Mouse (Mus musculus): ENCODE results near the gene Hspb3. TPM values are rescaled to one million over a fixed set of nuclear protein-coding genes. Genes with fewer than 3 reads are reported as not detected.

Hspb3 gene
- polyA plus RNA-seq, 1 experiment from 2014 or later: 0.59 TPM

- H3K4me3 ChIP-seq (ENCODE audit: low read depth, low read length): no peak overlapping the region
- no peaks in the 10 kb centered on the region for H3K36me3 ChIP-seq (ENCODE audit: control insufficient read depth, insufficient read depth, low read length)
- H3K27ac ChIP-seq (ENCODE audit: low read depth, low read length): no peak overlapping the region
- ATAC-seq (replicated peaks; ENCODE audit: low FRiP score): peak; percentile 81
- 34% methylated on average over 7 of the region's 7 CpGs for WGBS
- H3K27me3 ChIP-seq (replicated peaks; ENCODE audit: control insufficient read depth, insufficient read depth, low read length): no peaks in the 10 kb centered on the region
- H3K4me2 ChIP-seq: no peak overlapping the region
- DNase-seq (ENCODE audit: low spot score): no peak
- H3K4me1 ChIP-seq (replicated peaks; ENCODE audit: control insufficient read depth, insufficient read depth, low read length): peaks cover 7% of the 10 kb centered on the region
- H3K9ac ChIP-seq (ENCODE audit: low read depth, low read length): no peak overlapping the region
- H3K9me3 ChIP-seq (ENCODE audit: control insufficient read depth, low read length): no peaks in the 10 kb centered on the region
Measured at GRCm38 (mm10) chr13:113689883-113690282, 26.4 kb upstream of the Hspb3 start.

- Histone ChIP-seq H3K27ac (ENCODE audit: low read depth, low read length) (no peak overlapping the region), H3K4me1 (replicated peaks; ENCODE audit: control insufficient read depth, insufficient read depth, low read length) (peaks cover 6% of the 10 kb centered on the region), H3K9ac (ENCODE audit: low read depth, low read length) (no peak overlapping the region), H3K9me3 (ENCODE audit: control insufficient read depth, low read length) (no peaks in the 10 kb centered on the region), H3K27me3 (replicated peaks; ENCODE audit: control insufficient read depth, insufficient read depth, low read length) (no peaks in the 10 kb centered on the region), H3K4me2 (no peak overlapping the region), H3K36me3 (ENCODE audit: control insufficient read depth, insufficient read depth, low read length) (no peaks in the 10 kb centered on the region), H3K4me3 (ENCODE audit: low read depth, low read length) (no peak overlapping the region)
- no peak for DNase-seq (ENCODE audit: low spot score)
- WGBS: 79% methylated on average over 8 of the region's 8 CpGs
- no peak for ATAC-seq (replicated peaks; ENCODE audit: low FRiP score)
Measured at GRCm38 (mm10) chr13:113686691-113687121, 23.2 kb upstream of the Hspb3 start.

DNA sequence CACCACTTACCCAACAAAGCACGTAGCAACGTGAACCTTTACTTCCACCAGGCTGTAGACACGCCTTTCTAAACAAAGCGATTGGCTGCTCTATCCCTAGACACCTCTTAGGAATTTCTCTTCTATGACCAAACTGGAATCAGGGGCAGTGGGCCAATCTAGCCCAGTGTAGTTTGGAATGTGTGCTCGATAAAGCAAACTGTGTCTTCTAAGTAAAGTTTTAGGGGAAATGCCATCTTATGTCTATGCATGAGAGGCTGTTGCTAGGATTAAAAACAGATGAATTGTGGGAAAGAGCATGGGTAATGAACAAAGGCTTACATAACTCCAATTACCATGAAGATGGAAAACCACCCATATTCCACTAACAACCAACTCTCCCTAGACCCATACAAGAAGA lies 19.3 kb upstream of the Hspb3 start:
- no peak overlapping the region for H3K9ac ChIP-seq (ENCODE audit: low read depth, low read length)
- no peak overlapping the region for H3K4me2 ChIP-seq
- no peak for ATAC-seq (replicated peaks; ENCODE audit: low FRiP score)
- H3K4me3 ChIP-seq (ENCODE audit: low read depth, low read length): no peak overlapping the region
- H3K4me1 ChIP-seq (replicated peaks; ENCODE audit: control insufficient read depth, insufficient read depth, low read length): no peaks in the 10 kb centered on the region
- H3K9me3 ChIP-seq (ENCODE audit: control insufficient read depth, low read length): no peaks in the 10 kb centered on the region; the same call in 1 of the 2 replicates
- H3K27ac ChIP-seq (ENCODE audit: low read depth, low read length): no peak overlapping the region
- DNase-seq (ENCODE audit: low spot score): no peak
- no peaks in the 10 kb centered on the region for H3K27me3 ChIP-seq (replicated peaks; ENCODE audit: control insufficient read depth, insufficient read depth, low read length)
- no peaks in the 10 kb centered on the region for H3K36me3 ChIP-seq (ENCODE audit: control insufficient read depth, insufficient read depth, low read length)
- WGBS: 84% methylated on average over 5 of the region's 5 CpGs

DNA sequence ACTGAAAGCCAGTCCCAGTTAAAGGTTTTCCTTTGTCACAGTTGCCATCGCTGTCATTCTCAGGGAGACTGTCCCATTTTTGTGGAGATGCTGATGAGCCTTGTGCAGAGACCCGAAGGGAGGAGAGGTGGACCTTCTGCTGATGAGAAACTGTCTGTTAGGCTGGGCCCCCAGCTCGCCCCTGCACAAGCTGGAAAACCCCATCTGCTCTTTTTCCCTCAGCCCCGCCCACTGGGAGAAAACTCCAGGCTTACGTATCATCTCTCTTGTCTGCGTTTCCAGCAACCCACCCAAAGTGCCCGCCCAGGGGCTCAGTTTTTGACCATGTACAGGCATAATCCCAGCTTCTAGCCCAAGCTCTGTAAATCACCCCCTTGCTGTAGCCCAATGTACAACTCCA lies 17.2 kb upstream of the Hspb3 start:
- no peaks in the 10 kb centered on the region for H3K4me1 ChIP-seq (replicated peaks; ENCODE audit: control insufficient read depth, insufficient read depth, low read length)
- H3K27ac ChIP-seq (ENCODE audit: low read depth, low read length): no peak overlapping the region
- DNase-seq (ENCODE audit: low spot score): no peak
- 92% methylated on average over 7 of the region's 7 CpGs for WGBS
- H3K9ac ChIP-seq (ENCODE audit: low read depth, low read length): no peak overlapping the region
- H3K36me3 ChIP-seq (ENCODE audit: control insufficient read depth, insufficient read depth, low read length): no peaks in the 10 kb centered on the region
- ATAC-seq (replicated peaks; ENCODE audit: low FRiP score): no peak
- H3K4me2 ChIP-seq: no peak overlapping the region
- no peaks in the 10 kb centered on the region; the same call in 1 of the 2 replicates for H3K9me3 ChIP-seq (ENCODE audit: control insufficient read depth, low read length)
- no peak overlapping the region for H3K4me3 ChIP-seq (ENCODE audit: low read depth, low read length)
- no peaks in the 10 kb centered on the region for H3K27me3 ChIP-seq (replicated peaks; ENCODE audit: control insufficient read depth, insufficient read depth, low read length)

DNA sequence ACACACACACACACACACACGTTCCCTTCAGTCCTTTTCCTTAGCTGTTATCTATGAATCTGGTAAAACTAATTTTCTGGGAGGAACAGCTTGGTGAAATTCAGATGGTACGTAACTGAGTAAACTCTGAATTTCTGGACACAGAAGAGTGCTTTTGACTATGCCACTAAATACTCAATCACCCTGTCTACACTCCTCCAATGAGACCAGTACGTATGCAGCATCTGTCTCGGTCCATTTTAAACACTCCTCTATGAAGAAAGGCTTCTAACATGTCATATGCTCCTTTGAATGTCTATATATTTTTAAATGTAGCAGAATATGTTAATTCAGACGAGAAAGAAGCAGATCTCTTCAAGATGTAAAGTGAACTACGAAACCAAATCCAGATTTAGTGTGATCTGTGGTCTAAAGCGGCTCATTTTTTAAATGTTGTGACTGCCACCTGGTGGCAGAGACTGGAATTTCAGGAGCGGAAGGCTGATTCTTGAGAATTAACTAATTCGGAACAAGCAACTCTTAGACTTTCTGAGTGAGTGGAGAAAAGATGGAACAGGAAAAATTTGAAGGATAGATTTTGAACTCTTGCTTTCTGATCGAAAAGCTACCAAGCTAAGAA lies 6.1 kb upstream of the Hspb3 start:
- no peaks in the 10 kb centered on the region for H3K4me1 ChIP-seq (replicated peaks; ENCODE audit: control insufficient read depth, insufficient read depth, low read length)
- DNase-seq (ENCODE audit: low spot score) (peak; percentile 56), ATAC-seq (replicated peaks; ENCODE audit: low FRiP score) (no peak)
- no peak overlapping the region for H3K9ac ChIP-seq (ENCODE audit: low read depth, low read length)
- no peak overlapping the region for H3K4me3 ChIP-seq (ENCODE audit: low read depth, low read length)
- no peaks in the 10 kb centered on the region for H3K36me3 ChIP-seq (ENCODE audit: control insufficient read depth, insufficient read depth, low read length)
- H3K27me3 ChIP-seq (replicated peaks; ENCODE audit: control insufficient read depth, insufficient read depth, low read length): no peaks in the 10 kb centered on the region
- H3K27ac ChIP-seq (ENCODE audit: low read depth, low read length): no peak overlapping the region
- no peaks in the 10 kb centered on the region for H3K9me3 ChIP-seq (ENCODE audit: control insufficient read depth, low read length)
- 41% methylated on average over 10 of the region's 10 CpGs for WGBS
- no peak overlapping the region for H3K4me2 ChIP-seq

DNA sequence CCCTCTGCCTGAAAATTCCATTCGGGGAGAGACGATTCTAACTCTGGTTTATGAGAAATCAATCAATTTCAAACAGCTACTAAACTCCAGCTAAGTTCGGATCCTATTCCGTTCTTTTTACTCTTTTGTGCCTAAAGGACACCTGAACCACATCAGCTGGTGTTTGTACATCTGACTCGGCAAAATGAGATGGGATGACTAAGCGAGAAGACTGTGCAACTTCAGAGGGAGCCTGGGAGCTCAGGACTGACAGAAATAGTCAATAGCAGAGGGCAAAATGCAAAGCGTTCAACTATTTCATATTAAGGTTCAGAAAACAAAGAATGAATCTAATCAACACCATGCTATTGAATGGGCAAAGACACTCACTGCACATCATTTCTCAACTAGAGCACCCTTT lies 407 bp upstream of the Hspb3 start:
- H3K9me3 ChIP-seq (ENCODE audit: control insufficient read depth, low read length): no peaks in the 10 kb centered on the region
- WGBS: 84% methylated on average over 7 of the region's 7 CpGs
- DNase-seq (ENCODE audit: low spot score): no peak
- H3K36me3 ChIP-seq (ENCODE audit: control insufficient read depth, insufficient read depth, low read length): no peaks in the 10 kb centered on the region
- H3K27me3 ChIP-seq (replicated peaks; ENCODE audit: control insufficient read depth, insufficient read depth, low read length): no peaks in the 10 kb centered on the region
- H3K4me1 ChIP-seq (replicated peaks; ENCODE audit: control insufficient read depth, insufficient read depth, low read length): no peaks in the 10 kb centered on the region
- ATAC-seq (replicated peaks; ENCODE audit: low FRiP score): no peak
- H3K4me3 ChIP-seq (ENCODE audit: low read depth, low read length): no peak overlapping the region
- H3K4me2 ChIP-seq: no peak overlapping the region
- H3K9ac ChIP-seq (ENCODE audit: low read depth, low read length): no peak overlapping the region
- no peak overlapping the region for H3K27ac ChIP-seq (ENCODE audit: low read depth, low read length)

GRCm38 (mm10) chr13:113661826-113662271 lies 1.6 kb downstream of the Hspb3 start:
- no peak overlapping the region for H3K4me3 ChIP-seq (ENCODE audit: low read depth, low read length)
- H3K9me3 ChIP-seq (ENCODE audit: control insufficient read depth, low read length): no peaks in the 10 kb centered on the region
- WGBS: 70% methylated on average over 7 of the region's 7 CpGs
- H3K27ac ChIP-seq (ENCODE audit: low read depth, low read length): no peak overlapping the region
- ATAC-seq (replicated peaks; ENCODE audit: low FRiP score): no peak
- no peak overlapping the region for H3K4me2 ChIP-seq
- DNase-seq (ENCODE audit: low spot score): no peak
- H3K27me3 ChIP-seq (replicated peaks; ENCODE audit: control insufficient read depth, insufficient read depth, low read length): no peaks in the 10 kb centered on the region
- no peak overlapping the region for H3K9ac ChIP-seq (ENCODE audit: low read depth, low read length)
- no peaks in the 10 kb centered on the region for H3K36me3 ChIP-seq (ENCODE audit: control insufficient read depth, insufficient read depth, low read length)
- no peaks in the 10 kb centered on the region for H3K4me1 ChIP-seq (replicated peaks; ENCODE audit: control insufficient read depth, insufficient read depth, low read length)

DNA sequence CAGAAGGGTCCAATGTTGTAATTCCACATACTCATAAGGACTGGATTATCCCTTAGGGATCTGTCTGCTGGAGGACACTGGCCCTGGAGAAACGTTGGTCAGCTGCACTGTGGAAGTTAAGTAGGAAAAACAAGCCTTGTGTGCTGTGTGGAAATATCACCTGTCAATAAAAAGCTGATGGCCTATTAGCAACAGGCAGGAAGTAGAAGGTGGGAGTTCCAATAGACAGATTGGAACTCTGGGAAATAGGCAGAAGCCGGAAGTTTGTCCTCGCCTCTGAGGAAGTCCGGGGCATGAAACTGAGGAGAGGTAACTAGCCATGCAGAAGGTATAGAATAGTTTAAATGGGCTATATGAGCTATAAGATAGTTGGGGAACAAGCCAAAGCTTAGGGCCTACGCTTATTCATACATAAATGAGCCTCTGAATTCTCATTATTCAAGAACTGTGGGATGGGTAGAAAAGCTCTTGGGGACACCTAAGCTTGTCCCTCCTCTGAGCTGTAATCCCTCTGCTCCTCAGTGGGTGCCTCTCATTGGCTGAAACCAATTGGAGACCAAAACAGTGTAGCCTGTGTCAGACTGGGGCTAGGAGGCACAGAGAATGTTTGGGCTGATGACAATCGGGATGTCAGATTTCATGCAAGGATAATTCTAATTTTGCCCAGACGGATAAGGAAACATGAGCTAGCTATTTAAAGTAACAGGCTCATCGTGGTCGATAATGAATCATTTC lies 2.7 kb downstream of the Hspb3 start:
- H3K27me3 ChIP-seq (replicated peaks; ENCODE audit: control insufficient read depth, insufficient read depth, low read length): no peaks in the 10 kb centered on the region
- H3K36me3 ChIP-seq (ENCODE audit: control insufficient read depth, insufficient read depth, low read length): no peaks in the 10 kb centered on the region
- DNase-seq (ENCODE audit: low spot score) (no peak), ATAC-seq (replicated peaks; ENCODE audit: low FRiP score) (no peak)
- H3K9ac ChIP-seq (ENCODE audit: low read depth, low read length): no peak overlapping the region
- H3K9me3 ChIP-seq (ENCODE audit: control insufficient read depth, low read length): no peaks in the 10 kb centered on the region
- no peak overlapping the region for H3K4me2 ChIP-seq
- WGBS: 80% methylated on average over 9 of the region's 9 CpGs
- no peaks in the 10 kb centered on the region for H3K4me1 ChIP-seq (replicated peaks; ENCODE audit: control insufficient read depth, insufficient read depth, low read length)
- H3K4me3 ChIP-seq (ENCODE audit: low read depth, low read length): no peak overlapping the region
- H3K27ac ChIP-seq (ENCODE audit: low read depth, low read length): no peak overlapping the region

DNA sequence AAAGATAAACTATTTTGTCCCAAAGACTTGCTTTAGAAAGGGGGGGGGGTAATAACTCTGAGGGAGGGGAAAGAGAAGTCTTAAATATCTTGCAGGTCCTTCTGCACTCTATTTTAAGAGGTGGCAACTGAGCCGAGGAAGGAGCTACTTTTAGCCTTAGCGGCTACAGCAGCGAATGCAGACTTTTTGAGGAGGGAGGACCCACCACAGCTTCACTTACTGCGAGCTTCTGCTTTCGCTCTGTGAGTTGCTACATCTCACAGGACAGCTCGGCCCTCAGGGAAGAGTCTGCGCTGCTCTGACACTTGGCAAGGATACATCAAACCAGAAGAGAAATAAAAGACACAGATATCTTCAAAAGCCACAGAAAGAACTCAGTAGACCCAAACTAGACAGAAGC lies 6.3 kb downstream of the Hspb3 start:
- Histone ChIP-seq H3K36me3 (ENCODE audit: control insufficient read depth, insufficient read depth, low read length) (no peaks in the 10 kb centered on the region), H3K9ac (ENCODE audit: low read depth, low read length) (no peak overlapping the region), H3K27ac (ENCODE audit: low read depth, low read length) (no peak overlapping the region), H3K9me3 (ENCODE audit: control insufficient read depth, low read length) (no peaks in the 10 kb centered on the region), H3K27me3 (replicated peaks; ENCODE audit: control insufficient read depth, insufficient read depth, low read length) (no peaks in the 10 kb centered on the region), H3K4me3 (ENCODE audit: low read depth, low read length) (no peak overlapping the region), H3K4me2 (no peak overlapping the region), H3K4me1 (replicated peaks; ENCODE audit: control insufficient read depth, insufficient read depth, low read length) (no peaks in the 10 kb centered on the region)
- 66% methylated on average over 7 of the region's 7 CpGs for WGBS
- ATAC-seq (replicated peaks; ENCODE audit: low FRiP score) (no peak), DNase-seq (ENCODE audit: low spot score) (no peak)

Data from liver, embryonic 11.5 days (tissue).